Mouse (Mus musculus): ENCODE measurements around the gene Harbi1.
A peak's percentile ranks its signal among the peaks of the same experiment; 100 is the strongest.

Harbi1 gene

GRCm38 (mm10) chr2:91710272-91711234, at the start of gene Harbi1, which contains the start of gene Atg13:
Gene Harbi1, plus strand, starts transcription at chr2:91710852.
Gene Atg13, minus strand, starts transcription at chr2:91710576.
- peak; percentile 91 to 92 for DNase-seq (ENCODE audit: low spot score in 2 of 2)

GRCm38 (mm10) chr2:91660981-91661380, 49.7 kb upstream of the Harbi1 start:
- DNase-seq (ENCODE audit: low spot score in 2 of 2), result no peak

- DNase-seq (ENCODE audit: low spot score in 2 of 2), result no peak
Measured at GRCm38 (mm10) chr2:91664780-91665179, 45.9 kb upstream of the Harbi1 start.

DNA sequence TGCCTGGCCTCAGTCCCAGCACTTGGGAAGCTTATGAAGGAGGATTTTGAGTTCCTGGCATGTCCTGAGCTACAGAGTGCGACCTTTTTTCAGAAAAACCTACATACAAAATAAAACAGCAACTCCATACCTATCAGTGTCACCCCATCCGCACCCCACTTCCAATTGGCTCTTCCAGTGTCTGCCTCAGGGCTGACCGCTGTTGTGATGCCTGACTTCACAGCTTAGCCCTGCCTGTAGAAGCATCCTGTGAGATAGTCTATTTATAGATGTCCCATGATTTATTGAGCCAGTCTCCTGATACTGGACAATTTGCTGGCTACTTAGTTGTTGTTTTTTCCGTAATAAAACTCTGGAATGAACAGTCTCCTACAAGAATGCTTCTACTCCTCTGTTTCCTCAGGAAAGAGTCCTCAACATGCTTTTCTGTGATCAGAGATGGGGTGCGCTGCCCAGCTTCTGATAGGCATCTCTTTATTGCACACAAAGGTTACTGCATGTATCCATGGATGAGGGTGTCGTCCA, 44.2 kb upstream of the Harbi1 start:
- no peak for DNase-seq (ENCODE audit: low spot score in 2 of 2)

- DNase-seq (ENCODE audit: low spot score in 2 of 2), result no peak
Measured at GRCm38 (mm10) chr2:91667747-91668146, 42.9 kb upstream of the Harbi1 start.

DNA sequence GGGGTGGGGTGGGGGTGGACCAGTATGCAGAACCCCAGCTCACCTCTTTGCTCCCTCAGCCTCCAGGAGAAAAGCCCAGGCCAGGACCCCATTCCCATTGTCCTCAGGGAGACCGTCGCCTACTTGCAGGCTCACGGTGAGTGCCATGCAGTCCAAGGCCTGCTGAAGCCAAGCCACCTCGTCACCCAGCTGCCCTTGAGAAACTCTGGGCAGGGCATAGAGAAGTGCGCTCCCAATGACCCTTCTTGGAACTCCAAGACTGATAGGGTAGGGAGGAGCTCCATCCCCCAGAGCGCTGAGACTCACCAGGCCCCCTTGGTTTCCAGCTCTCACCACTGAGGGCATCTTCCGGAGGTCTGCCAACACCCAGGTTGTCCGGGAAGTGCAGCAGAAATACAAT, 41.3 kb upstream of the Harbi1 start:
- no peak for DNase-seq (ENCODE audit: low spot score in 2 of 2)

DNA sequence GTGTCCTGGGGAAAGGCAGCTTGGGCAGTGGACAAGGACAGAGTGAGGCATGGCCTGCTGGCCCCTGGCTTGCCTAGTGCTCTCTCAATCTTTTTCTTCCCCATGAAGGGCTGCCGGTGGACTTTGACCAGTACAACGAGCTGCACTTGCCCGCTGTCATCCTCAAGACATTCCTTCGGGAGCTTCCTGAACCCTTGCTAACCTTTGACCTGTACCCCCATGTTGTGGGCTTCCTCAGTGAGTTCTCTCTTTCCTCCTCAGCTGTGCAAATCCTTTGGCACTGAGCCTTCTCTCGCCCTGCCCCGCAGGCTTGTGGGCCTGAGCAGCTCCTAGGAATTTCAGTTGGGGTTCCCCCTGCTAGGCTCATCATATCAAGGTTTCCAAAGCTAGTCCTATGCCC, 40.6 kb upstream of the Harbi1 start:
- DNase-seq (ENCODE audit: low spot score in 2 of 2), result no peak

DNA sequence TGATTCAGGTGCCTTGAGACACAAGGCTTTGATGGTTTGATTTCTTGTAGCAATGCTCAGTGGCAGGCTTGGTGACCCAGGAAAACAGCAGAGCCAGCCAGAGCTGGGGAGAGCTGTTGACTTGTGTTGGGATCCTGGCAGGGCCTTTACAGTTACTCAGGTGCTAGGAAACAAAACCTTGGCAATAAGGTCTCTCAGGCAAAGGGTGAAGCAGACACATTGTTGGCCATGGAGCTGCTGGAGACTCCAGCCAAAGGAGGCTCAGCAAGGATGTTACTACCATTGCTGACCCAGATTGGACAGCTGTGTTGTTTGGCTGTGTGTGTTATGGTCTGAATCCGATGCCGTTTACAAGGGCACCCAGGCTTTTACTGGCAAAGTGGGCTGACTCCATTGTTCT, 37.1 kb upstream of the Harbi1 start:
- DNase-seq (ENCODE audit: low spot score in 2 of 2), result no peak

GRCm38 (mm10) chr2:91674895-91675294, 35.8 kb upstream of the Harbi1 start:
- peak; percentile 53 to 54 for DNase-seq (ENCODE audit: low spot score in 2 of 2)

GRCm38 (mm10) chr2:91676420-91676819, 34.2 kb upstream of the Harbi1 start:
- no peak for DNase-seq (ENCODE audit: low spot score in 2 of 2)

DNA sequence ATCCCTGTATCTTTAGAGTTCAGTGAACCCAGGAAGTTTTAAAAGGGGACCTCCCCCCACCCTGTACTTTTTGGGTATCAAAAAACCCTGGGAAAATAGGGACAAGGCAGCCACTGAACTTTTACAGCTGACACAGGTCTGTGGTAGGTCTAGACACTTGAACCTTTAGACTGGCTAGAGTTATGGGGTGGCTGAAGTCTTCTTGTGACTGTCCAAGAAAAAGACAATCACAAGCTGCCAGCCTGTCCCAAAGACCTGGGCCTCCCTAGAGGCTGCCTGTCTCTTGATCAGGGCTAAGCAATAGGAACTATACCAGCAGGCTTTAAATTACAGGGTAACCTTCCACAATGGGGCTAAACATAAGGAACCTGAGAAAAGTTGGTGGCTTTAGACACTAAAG, 33.7 kb upstream of the Harbi1 start:
- DNase-seq (ENCODE audit: low spot score in 2 of 2), result no peak

DNA sequence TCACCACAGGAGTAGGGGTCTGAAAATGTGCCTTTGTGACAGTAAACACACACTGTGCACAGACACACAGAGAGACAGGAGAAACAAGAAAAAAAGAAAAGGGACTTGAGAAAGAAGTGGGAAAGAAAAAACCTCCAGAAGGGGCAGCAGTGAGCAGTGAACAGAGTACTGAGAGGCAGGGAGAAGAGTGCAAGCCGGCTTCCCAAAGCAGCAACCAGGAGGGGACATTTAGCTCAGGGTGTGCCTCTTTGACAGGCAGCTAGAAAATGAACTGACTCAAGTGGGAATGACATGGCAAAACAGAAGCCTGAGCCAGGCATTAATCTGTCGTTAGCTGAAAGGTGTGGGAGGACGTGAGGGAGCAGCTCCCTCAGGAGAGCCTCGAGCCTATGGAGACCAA, 27.8 kb upstream of the Harbi1 start:
- peak; percentile 60 to 81 for DNase-seq (ENCODE audit: low spot score in 2 of 2)

- no peak for DNase-seq (ENCODE audit: low spot score in 2 of 2)
Measured at GRCm38 (mm10) chr2:91683919-91684318, 26.7 kb upstream of the Harbi1 start.

- peak in 1 of 2 experiments; percentile 38 for DNase-seq (ENCODE audit: low spot score in 2 of 2)
Measured at GRCm38 (mm10) chr2:91689452-91689851, 21.2 kb upstream of the Harbi1 start.

DNA sequence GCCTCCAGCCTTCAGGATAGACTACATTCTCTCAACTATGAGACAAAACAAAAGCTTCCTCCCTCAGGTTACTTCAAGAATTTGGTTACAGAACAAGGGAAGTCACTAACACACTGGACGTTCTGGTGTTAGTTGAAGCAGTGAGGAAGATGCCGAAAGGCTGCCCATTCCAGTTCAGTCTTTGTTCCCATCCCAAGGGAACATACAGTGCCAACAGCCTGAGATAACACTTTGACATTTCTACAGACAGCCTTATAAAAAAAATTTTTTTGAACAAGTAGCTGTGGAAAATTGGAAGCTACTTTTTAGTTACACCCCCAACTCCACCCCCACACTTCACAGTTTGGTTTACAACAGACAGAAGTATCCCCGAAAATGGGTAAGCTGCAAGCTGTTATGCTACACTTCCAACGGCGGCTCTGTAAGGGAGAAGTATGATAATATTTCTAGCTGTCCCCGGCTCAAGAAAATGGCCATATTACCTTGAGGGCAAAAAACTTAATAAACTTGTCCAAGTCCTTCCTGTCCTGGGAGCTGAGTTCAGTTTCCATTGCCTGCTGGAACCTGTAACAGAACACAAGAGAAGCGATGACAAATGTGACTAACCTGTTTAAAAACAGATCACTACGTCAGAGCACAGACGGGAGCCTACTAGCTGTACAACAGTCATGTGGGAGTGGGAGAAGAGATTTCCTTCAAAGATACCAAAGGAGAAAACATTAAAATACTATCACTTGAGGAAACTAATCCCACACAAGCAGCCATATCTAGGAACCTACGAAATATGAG, 15.0 kb upstream of the Harbi1 start:
- DNase-seq (ENCODE audit: low spot score in 2 of 2), result peak; percentile 48 to 50

DNA sequence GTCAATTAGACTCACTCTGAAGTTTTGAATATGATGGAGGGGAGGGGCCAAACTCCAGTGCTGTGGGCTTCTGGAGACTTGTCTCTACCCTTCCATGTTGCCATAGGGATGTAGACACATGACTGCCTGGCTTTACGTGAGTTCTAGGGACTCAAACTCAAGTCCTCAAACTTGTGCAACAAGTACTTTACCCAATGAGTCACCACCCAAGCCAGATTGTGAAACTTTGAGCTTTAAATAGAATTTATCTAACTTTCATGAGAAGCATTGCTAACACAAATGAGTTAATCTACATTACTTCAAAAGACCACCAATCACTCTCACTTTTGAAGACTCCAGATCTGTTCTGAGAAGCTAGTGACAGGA, 14.4 kb upstream of the Harbi1 start:
- no peak for DNase-seq (ENCODE audit: low spot score in 2 of 2)

GRCm38 (mm10) chr2:91699225-91699624, 11.4 kb upstream of the Harbi1 start:
- DNase-seq (ENCODE audit: low spot score in 2 of 2), result no peak

- no peak for DNase-seq (ENCODE audit: low spot score in 2 of 2)
Measured at GRCm38 (mm10) chr2:91701366-91701765, 9.3 kb upstream of the Harbi1 start.

GRCm38 (mm10) chr2:91705736-91706135, 4.9 kb upstream of the Harbi1 start:
- DNase-seq (ENCODE audit: low spot score in 2 of 2), result no peak

DNA sequence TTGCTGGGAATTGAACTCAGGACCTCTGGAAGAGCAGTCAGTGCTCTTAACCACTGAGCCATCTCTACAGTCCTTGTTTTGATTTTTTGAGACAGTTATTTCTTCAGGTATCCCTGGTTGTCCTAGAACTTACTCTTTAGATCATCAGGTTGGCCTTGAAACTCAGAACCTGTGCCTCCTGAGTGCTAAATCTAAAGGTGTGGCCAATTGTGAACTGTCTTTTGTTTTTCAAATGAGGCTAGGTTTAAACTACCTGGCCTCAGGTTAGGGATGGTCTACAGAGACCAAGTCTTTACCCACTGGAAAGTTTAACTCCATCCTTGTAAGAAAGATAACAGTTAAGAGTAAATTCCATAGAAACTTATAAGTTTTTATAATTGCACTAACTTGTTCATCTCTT, 4.2 kb upstream of the Harbi1 start:
- DNase-seq (ENCODE audit: low spot score in 2 of 2), result no peak

DNA sequence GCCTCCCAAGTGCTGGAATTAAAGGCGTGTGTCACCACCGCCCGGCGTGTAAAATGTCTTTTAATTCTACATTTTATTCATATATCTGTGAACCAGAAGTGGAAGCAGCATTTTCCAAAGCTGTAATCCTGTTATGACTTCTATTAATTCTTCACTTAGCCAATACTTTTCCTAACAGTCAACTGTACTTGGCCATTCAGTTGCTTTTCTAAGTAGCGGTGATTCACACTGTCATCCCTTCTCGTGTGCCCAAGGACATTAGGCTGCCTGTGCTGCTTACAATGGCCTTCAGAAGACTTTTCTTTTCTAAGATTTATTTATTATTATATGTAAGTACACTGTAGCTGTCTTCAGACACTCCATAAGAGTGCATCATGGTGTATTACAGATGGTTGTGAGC, 2.3 kb upstream of the Harbi1 start:
- DNase-seq (ENCODE audit: low spot score in 2 of 2), result no peak

GRCm38 (mm10) chr2:91711256-91711925, 739 bp downstream of the Harbi1 start:
- no peak for DNase-seq (ENCODE audit: low spot score in 2 of 2)
